Mouse (Mus musculus) MEL (cell line): ENCODE measurements at regions not wholly inside any gene's neighbourhood (a gene's known extent, or its start where the extent isn't known, plus 50 kb on each side); places are given as distances from the start of the nearest gene placed in this dataset.

Source experiments
- DNase-seq: peaks from one replicate; pipeline ENCODE4 v3.0.0; 2011; ENCODE audit warnings: low read depth, low spot score
- H3K27ac ChIP-seq: 2 replicates; pipeline ENCODE4 v1.5.1; 2012; ENCODE audit warnings: low read depth, mild to moderate bottlenecking, control low read depth, low read length, moderate library complexity; ENCODE audit not compliant: control insufficient read depth
- H3K27me3 ChIP-seq, 2 experiments: fragments of 150-350 bp in 1 of 2; sonication (generic) in 1 of 2; 2 replicates each; pipeline ENCODE4 v1.6.1; 2012; ENCODE audit warnings: low read length in 2 of 2, mild to moderate bottlenecking in 2 of 2, improper control_type of control experiment in 1 of 2, moderate library complexity in 1 of 2; ENCODE audit not compliant: insufficient read depth in 2 of 2, control insufficient read depth in 1 of 2
- H3K36me3 ChIP-seq, 2 experiments: 2 replicates each; pipeline ENCODE4 v1.6.1; 2012 to 2014; ENCODE audit warnings: low read length in 2 of 2, improper control_type of control experiment in 1 of 2, inconsistent platforms in 1 of 2, mild to moderate bottlenecking in 1 of 2; ENCODE audit not compliant: insufficient read depth in 2 of 2, control insufficient read depth in 1 of 2
- H3K4me1 ChIP-seq, 2 experiments: fragments of 150-350 bp in 1 of 2; sonication (generic) in 1 of 2; 2 replicates each; pipeline ENCODE4 v1.6.1; 2012; ENCODE audit warnings: low read length in 2 of 2, improper control_type of control experiment in 1 of 2, mild to moderate bottlenecking in 1 of 2; ENCODE audit not compliant: insufficient read depth in 2 of 2, control insufficient read depth in 1 of 2
- H3K4me3 ChIP-seq, 2 experiments: fragments of 150-350 bp in 1 of 2; sonication (generic) in 1 of 2; 2 replicates each; pipeline ENCODE4 v1.5.1; 2012; ENCODE audit warnings: low read depth in 2 of 2, low read length in 2 of 2, mild to moderate bottlenecking in 2 of 2, moderate library complexity in 2 of 2, control low read depth in 1 of 2, improper control_type of control experiment in 1 of 2; ENCODE audit not compliant: control insufficient read depth in 1 of 2, insufficient read depth in 1 of 2
- H3K79me2 ChIP-seq: 2 replicates; pipeline ENCODE4 v1.6.1; 2012; ENCODE audit warnings: mild to moderate bottlenecking, low read length, moderate library complexity; ENCODE audit not compliant: control insufficient read depth, poor library complexity, insufficient read depth
- H3K9ac ChIP-seq: 2 replicates; pipeline ENCODE4 v1.6.1; 2012; ENCODE audit warnings: low read depth, mild to moderate bottlenecking, control low read depth, low read length, moderate library complexity; ENCODE audit not compliant: control insufficient read depth, poor library complexity, severe bottlenecking
- H3K9me3 ChIP-seq: fragments of 150-350 bp; sonication (generic); replicated peaks from 2 replicates; pipeline ENCODE4 v1.6.1; 2012; ENCODE audit warnings: mild to moderate bottlenecking, low read length, improper control_type of control experiment, moderate library complexity; ENCODE audit not compliant: insufficient read depth
- BHLHE40 ChIP-seq: IDR thresholded peaks from 2 replicates; pipeline ENCODE4 v1.6.1; 2012; ENCODE audit warnings: low read depth, mild to moderate bottlenecking, inconsistent platforms, low read length, improper control_type of control experiment, borderline replicate concordance
- ETS1 ChIP-seq: IDR thresholded peaks from 2 replicates; pipeline ENCODE4 v1.6.1; 2012; ENCODE audit warnings: low read depth, mild to moderate bottlenecking, inconsistent platforms, low read length, improper control_type of control experiment, moderate library complexity
- GATA1 ChIP-seq: IDR thresholded peaks from 2 replicates; pipeline ENCODE4 v1.6.1; 2011; ENCODE audit warnings: low read depth, low read length, improper control_type of control experiment
- JUND ChIP-seq: IDR thresholded peaks from 2 replicates; pipeline ENCODE4 v1.6.1; 2011; ENCODE audit warnings: low read depth, mild to moderate bottlenecking, improper control_type of control experiment, low read length
- KAT2A ChIP-seq: conservative IDR thresholded peaks from 2 replicates; pipeline ENCODE4 v1.6.1; 2012; ENCODE audit warnings: low read depth, low read length, improper control_type of control experiment, inconsistent platforms
- MAFK ChIP-seq: IDR thresholded peaks from 2 replicates; pipeline ENCODE4 v1.6.1; 2011; ENCODE audit warnings: low read depth, mild to moderate bottlenecking, low read length, improper control_type of control experiment, borderline replicate concordance
- MAX ChIP-seq: IDR thresholded peaks from 2 replicates; pipeline ENCODE4 v1.6.1; 2011; ENCODE audit warnings: low read length, improper control_type of control experiment
- MEF2A ChIP-seq: IDR thresholded peaks from 2 replicates; pipeline ENCODE4 v1.6.1; 2014; ENCODE audit warnings: low read depth, mild to moderate bottlenecking, inconsistent platforms, low read length, improper control_type of control experiment; ENCODE audit not compliant: poor library complexity, insufficient replicate concordance, severe bottlenecking; ENCODE audit errors: extremely low read depth
- MYC ChIP-seq: IDR thresholded peaks from 2 replicates; pipeline ENCODE4 v1.6.1; 2011; ENCODE audit warnings: low read depth, mild to moderate bottlenecking, low read length, improper control_type of control experiment, moderate library complexity
- NELFE ChIP-seq: IDR thresholded peaks from 2 replicates; pipeline ENCODE4 v1.6.1; 2011; ENCODE audit warnings: low read depth, low read length, improper control_type of control experiment
- POLR2A ChIP-seq, 2 experiments: IDR thresholded peaks; 2 replicates each; pipeline ENCODE4 v1.6.1; 2011 to 2012; ENCODE audit warnings: low read length in 2 of 2, mild to moderate bottlenecking in 2 of 2, control low read depth in 1 of 2, improper control_type of control experiment in 1 of 2, low read depth in 1 of 2, moderate library complexity in 1 of 2; ENCODE audit not compliant: control insufficient read depth in 1 of 2, insufficient read depth in 1 of 2, poor library complexity in 1 of 2
- POLR2AphosphoS5 ChIP-seq: IDR thresholded peaks from 2 replicates; pipeline ENCODE4 v1.6.1; 2012; ENCODE audit warnings: low read depth, borderline replicate concordance, mild to moderate bottlenecking, inconsistent platforms, low read length, moderate library complexity, mixed read lengths
- TCF12 ChIP-seq: IDR thresholded peaks from 2 replicates; pipeline ENCODE4 v1.6.1; 2014; ENCODE audit warnings: low read depth, mild to moderate bottlenecking, inconsistent platforms, low read length, improper control_type of control experiment, moderate library complexity
- UBTF ChIP-seq: IDR thresholded peaks from 2 replicates; pipeline ENCODE4 v1.6.1; 2012; ENCODE audit warnings: low read depth, mild to moderate bottlenecking, inconsistent platforms, low read length, improper control_type of control experiment, moderate library complexity, borderline replicate concordance; ENCODE audit not compliant: insufficient read depth
- USF1 ChIP-seq: IDR thresholded peaks from 2 replicates; pipeline ENCODE4 v1.6.1; 2014; ENCODE audit warnings: low read depth, mild to moderate bottlenecking, inconsistent platforms, low read length, improper control_type of control experiment, moderate library complexity
- ZC3H11A ChIP-seq: IDR thresholded peaks from 2 replicates; pipeline ENCODE4 v1.6.1; 2012; ENCODE audit warnings: low read depth, mild to moderate bottlenecking, inconsistent platforms, low read length, improper control_type of control experiment
- ZKSCAN1 ChIP-seq: IDR thresholded peaks from 2 replicates; pipeline ENCODE4 v1.6.1; 2012; ENCODE audit warnings: low read depth, mild to moderate bottlenecking, inconsistent platforms, low read length, improper control_type of control experiment, moderate library complexity
- ZMIZ1 ChIP-seq: IDR thresholded peaks from 2 replicates; pipeline ENCODE4 v1.6.1; 2012; ENCODE audit warnings: low read depth, mild to moderate bottlenecking, inconsistent platforms, low read length, improper control_type of control experiment, moderate library complexity
- ZNF384 ChIP-seq: IDR thresholded peaks from 2 replicates; pipeline ENCODE4 v1.6.1; 2012; ENCODE audit warnings: low read depth, mild to moderate bottlenecking, inconsistent platforms, low read length, improper control_type of control experiment

- H3K9me3 ChIP-seq, result no peaks in the 10 kb centered on the region
- H3K27ac ChIP-seq, result no peak overlapping the region
- no peak for TF ChIP-seq NELFE
- TF ChIP-seq MYC, result no peak
- no peak for TF ChIP-seq BHLHE40
- TF ChIP-seq ZMIZ1, result no peak
- TF ChIP-seq TCF12, result no peak
- no peaks in the 10 kb centered on the region for H3K4me1 ChIP-seq
- no peak overlapping the region for H3K4me3 ChIP-seq
- no peaks in the 10 kb centered on the region for H3K27me3 ChIP-seq
- no peak for DNase-seq
- no peaks in the 10 kb centered on the region for H3K79me2 ChIP-seq
- H3K9ac ChIP-seq, result no peak overlapping the region
- no peaks in the 10 kb centered on the region for H3K36me3 ChIP-seq
Measured at GRCm38 (mm10) chr4:142799291-142799690, 413.5 kb downstream of the Prdm2 start.

- DNase-seq, result no peak
- H3K9me3 ChIP-seq, result no peaks in the 10 kb centered on the region
Measured at GRCm38 (mm10) chr4:142798834-142799233, 414.0 kb downstream of the Prdm2 start.

GRCm38 (mm10) chr4:142792606-142792970 is 420.2 kb downstream of the Prdm2 start:
- Histone ChIP-seq H3K4me3 (no peak overlapping the region), H3K9ac (no peak overlapping the region), H3K4me1 (no peaks in the 10 kb centered on the region), H3K36me3 (no peaks in the 10 kb centered on the region), H3K27me3 (no peaks in the 10 kb centered on the region), H3K9me3 (no peaks in the 10 kb centered on the region), H3K27ac (no peak overlapping the region), H3K79me2 (no peaks in the 10 kb centered on the region)
- TF ChIP-seq JUND, result no peak
- TF ChIP-seq TCF12, result no peak
- TF ChIP-seq USF1, result no peak
- no peak for TF ChIP-seq UBTF
- no peak for TF ChIP-seq KAT2A
- no peak for TF ChIP-seq ETS1
- no peak for TF ChIP-seq POLR2A (IDR thresholded peaks at IDR 0.05; ENCODE audit: control insufficient read depth in 1 of 2, insufficient read depth in 1 of 2, low read depth in 1 of 2, low read length in 2 of 2, poor library complexity in 1 of 2)
- no peak for TF ChIP-seq MAFK
- no peak for DNase-seq

More at GRCm38 (mm10) chr4:142798834-142799233, 414.0 kb downstream of the Prdm2 start:
- Histone ChIP-seq H3K79me2 (no peaks in the 10 kb centered on the region), H3K36me3 (no peaks in the 10 kb centered on the region), H3K9ac (no peak overlapping the region), H3K4me1 (no peaks in the 10 kb centered on the region), H3K27ac (no peak overlapping the region), H3K27me3 (no peaks in the 10 kb centered on the region), H3K4me3 (no peak overlapping the region)
- no peak for TF ChIP-seq UBTF
- no peak for TF ChIP-seq GATA1
- no peak for TF ChIP-seq ZNF384
- no peak for TF ChIP-seq ZC3H11A
- TF ChIP-seq POLR2AphosphoS5, result no peak
- TF ChIP-seq USF1, result no peak
- no peak for TF ChIP-seq MYC
- no peak for TF ChIP-seq KAT2A
- TF ChIP-seq MAX, result no peak
- TF ChIP-seq ZKSCAN1, result no peak
- TF ChIP-seq MEF2A, result no peak
- TF ChIP-seq, all 39 proteins: peak for 0
